Mouse (Mus musculus): Measurements from ENCODE around the gene Rad18. TPM values are rescaled to one million over a fixed set of nuclear protein-coding genes. Genes with fewer than 3 reads are reported as not detected.

Gene Rad18
- polyA plus RNA-seq, 1 experiment from 2014 or later: 14.8 TPM

DNA sequence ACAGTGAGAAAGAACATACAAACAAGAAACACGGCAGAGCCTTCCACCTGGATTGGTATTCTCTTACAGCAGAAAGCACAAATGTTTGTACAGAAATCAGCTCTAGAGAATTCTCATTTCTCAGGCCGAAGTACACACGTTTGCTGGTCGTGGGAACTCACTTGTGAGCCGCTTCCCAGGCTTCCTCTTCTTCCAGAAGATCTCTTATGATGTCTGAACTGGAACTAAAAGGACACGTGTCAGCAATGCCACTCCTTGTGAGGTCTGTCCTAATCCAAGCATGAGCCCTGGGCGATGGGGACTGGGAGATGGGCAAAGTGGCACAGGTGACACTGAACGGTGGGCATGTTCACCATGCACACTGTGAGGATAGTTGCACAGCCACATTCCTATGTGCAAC, 68.2 kb downstream of the Rad18 start:
- no peaks in the 10 kb centered on the region for H3K4me1 ChIP-seq (ENCODE audit: control insufficient read depth, insufficient read depth, low read length)
- H3K36me3 ChIP-seq (ENCODE audit: control insufficient read depth, insufficient read depth, low read length): no peaks in the 10 kb centered on the region
- no peak overlapping the region for H3K9ac ChIP-seq (replicated peaks; ENCODE audit: low read length)
- no peak overlapping the region for H3K27ac ChIP-seq (replicated peaks; ENCODE audit: low read depth, low read length)
- 83% methylated on average over 8 of the region's 8 CpGs for WGBS
- no peak for DNase-seq
- no peak overlapping the region for H3K4me2 ChIP-seq (ENCODE audit: low read length)
- H3K27me3 ChIP-seq (ENCODE audit: control insufficient read depth, insufficient read depth, low read length): no peaks in the 10 kb centered on the region
- H3K4me3 ChIP-seq (replicated peaks; ENCODE audit: low read depth, low read length): no peak overlapping the region
- no peaks in the 10 kb centered on the region for H3K9me3 ChIP-seq (ENCODE audit: control insufficient read depth, low read length)
- ATAC-seq (ENCODE audit: low FRiP score, low TSS enrichment): no peak

DNA sequence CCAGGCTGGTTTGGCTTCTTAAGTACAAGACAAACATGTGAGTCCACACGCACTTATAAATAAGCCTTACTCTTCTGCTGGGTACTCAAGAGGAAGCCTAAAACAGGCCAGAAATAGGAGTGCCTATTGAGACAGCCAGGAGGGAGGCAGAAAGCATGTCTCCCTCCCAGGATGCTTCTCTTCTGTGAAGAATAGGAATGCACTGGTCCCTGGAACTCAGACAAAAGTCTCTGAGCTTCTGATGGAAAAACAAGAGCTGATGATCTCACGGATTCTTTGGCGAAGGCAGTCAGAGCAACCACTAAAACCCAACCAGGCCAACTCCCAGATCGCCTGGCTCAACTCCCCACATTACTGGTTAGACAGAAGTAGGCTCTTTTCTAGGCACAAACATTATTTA, 74.2 kb downstream of the Rad18 start:
- Histone ChIP-seq H3K27me3 (ENCODE audit: control insufficient read depth, insufficient read depth, low read length) (no peaks in the 10 kb centered on the region), H3K27ac (replicated peaks; ENCODE audit: low read depth, low read length) (no peak overlapping the region), H3K4me1 (ENCODE audit: control insufficient read depth, insufficient read depth, low read length) (no peaks in the 10 kb centered on the region), H3K4me3 (replicated peaks; ENCODE audit: low read depth, low read length) (no peak overlapping the region), H3K36me3 (ENCODE audit: control insufficient read depth, insufficient read depth, low read length) (no peaks in the 10 kb centered on the region), H3K9ac (replicated peaks; ENCODE audit: low read length) (no peak overlapping the region), H3K4me2 (ENCODE audit: low read length) (no peak overlapping the region), H3K9me3 (ENCODE audit: control insufficient read depth, low read length) (no peaks in the 10 kb centered on the region)
- DNase-seq: no peak
- 84% methylated on average over 4 of the region's 4 CpGs for WGBS
- no peak for ATAC-seq (ENCODE audit: low FRiP score, low TSS enrichment)

DNA sequence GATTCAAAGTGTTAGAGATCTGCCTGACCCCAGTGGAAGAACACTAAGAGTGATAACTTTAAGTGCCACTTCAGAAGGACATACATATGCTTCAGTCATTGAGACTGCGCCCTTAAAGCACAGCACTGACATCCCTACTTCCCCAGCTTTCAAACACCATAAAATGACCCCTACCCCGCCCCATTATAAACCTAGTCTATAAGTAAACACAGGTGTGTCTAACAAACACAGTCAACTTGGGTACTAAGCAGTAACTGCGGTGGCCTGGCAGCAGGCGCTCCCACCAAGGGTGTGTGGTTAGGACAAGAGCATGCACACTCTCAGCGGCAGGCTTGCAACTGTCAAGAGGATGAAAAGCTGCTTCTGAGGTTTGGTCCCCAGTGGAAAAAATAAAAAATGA, 76.5 kb downstream of the Rad18 start:
- no peak for ATAC-seq (ENCODE audit: low FRiP score, low TSS enrichment)
- DNase-seq: no peak

DNA sequence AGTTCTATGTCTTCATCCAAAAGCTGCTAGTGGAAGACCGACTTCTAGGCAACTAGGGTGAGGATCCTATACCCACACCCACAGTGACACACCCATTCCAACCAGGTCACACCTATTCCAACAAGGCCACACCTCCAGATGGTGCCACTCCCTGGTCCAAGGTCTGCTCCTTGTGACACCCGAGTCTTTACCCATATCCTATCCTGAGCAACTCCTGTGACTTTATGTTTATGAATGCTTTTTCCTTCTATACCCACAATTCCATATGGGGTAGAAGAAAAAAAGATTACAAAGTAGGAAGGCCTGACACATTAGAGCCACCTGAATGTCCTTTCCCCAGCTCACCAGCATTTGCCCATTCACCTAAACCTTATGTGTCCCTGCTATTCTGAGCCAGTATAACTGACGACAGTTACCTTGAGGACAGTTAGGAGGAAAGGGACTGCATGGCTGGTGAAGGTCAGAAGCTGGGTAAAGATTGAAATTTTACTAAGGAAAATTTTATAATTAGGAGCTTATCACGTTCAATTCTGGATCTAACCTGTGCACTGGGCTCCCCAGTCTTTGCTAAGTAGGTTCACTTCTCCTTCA, 78.7 kb downstream of the Rad18 start:
- no peak for ATAC-seq (ENCODE audit: low FRiP score, low TSS enrichment)
- H3K4me3 ChIP-seq (replicated peaks; ENCODE audit: low read depth, low read length): no peak overlapping the region
- H3K4me1 ChIP-seq (ENCODE audit: control insufficient read depth, insufficient read depth, low read length): no peaks in the 10 kb centered on the region
- DNase-seq: no peak
- H3K4me2 ChIP-seq (ENCODE audit: low read length): no peak overlapping the region
- H3K27ac ChIP-seq (replicated peaks; ENCODE audit: low read depth, low read length): no peak overlapping the region
- H3K27me3 ChIP-seq (ENCODE audit: control insufficient read depth, insufficient read depth, low read length): no peaks in the 10 kb centered on the region
- H3K9me3 ChIP-seq (ENCODE audit: control insufficient read depth, low read length): no peaks in the 10 kb centered on the region
- 95% methylated on average over 4 of the region's 4 CpGs for whole genome bisulfite sequencing
- H3K9ac ChIP-seq (replicated peaks; ENCODE audit: low read length): no peak overlapping the region
- H3K36me3 ChIP-seq (ENCODE audit: control insufficient read depth, insufficient read depth, low read length): no peaks in the 10 kb centered on the region

More for the DNA sequence above, 76.5 kb downstream of the Rad18 start:
- WGBS: 93% methylated on average over 5 of the region's 5 CpGs
- Histone ChIP-seq H3K4me1 (ENCODE audit: control insufficient read depth, insufficient read depth, low read length) (no peaks in the 10 kb centered on the region), H3K27ac (replicated peaks; ENCODE audit: low read depth, low read length) (no peak overlapping the region), H3K9ac (replicated peaks; ENCODE audit: low read length) (no peak overlapping the region), H3K4me3 (replicated peaks; ENCODE audit: low read depth, low read length) (no peak overlapping the region), H3K27me3 (ENCODE audit: control insufficient read depth, insufficient read depth, low read length) (no peaks in the 10 kb centered on the region), H3K4me2 (ENCODE audit: low read length) (no peak overlapping the region), H3K36me3 (ENCODE audit: control insufficient read depth, insufficient read depth, low read length) (no peaks in the 10 kb centered on the region), H3K9me3 (ENCODE audit: control insufficient read depth, low read length) (no peaks in the 10 kb centered on the region)

DNA sequence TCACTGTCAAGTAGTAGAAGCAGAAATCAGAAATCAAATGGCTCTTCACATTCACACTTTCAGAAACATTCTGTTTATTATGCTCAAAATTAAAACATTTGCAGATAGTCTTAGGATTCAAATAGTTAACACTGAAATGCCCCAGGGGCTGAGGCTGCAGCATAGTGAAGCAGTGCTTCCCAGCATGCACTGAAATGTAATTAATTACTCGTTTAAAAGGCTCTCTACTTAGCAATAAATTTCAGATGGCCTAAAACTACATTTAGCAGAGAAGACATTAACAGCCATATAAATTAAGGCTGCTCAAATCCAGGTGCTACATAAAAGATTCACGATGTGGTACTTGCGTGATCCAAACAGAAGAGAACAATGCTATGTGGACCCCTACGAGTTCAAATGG, 87.5 kb downstream of the Rad18 start:
- DNase-seq: peak; percentile 37
- Histone ChIP-seq H3K9ac (replicated peaks; ENCODE audit: low read length) (no peak overlapping the region), H3K36me3 (ENCODE audit: control insufficient read depth, insufficient read depth, low read length) (no peaks in the 10 kb centered on the region), H3K27ac (replicated peaks; ENCODE audit: low read depth, low read length) (no peak overlapping the region), H3K27me3 (ENCODE audit: control insufficient read depth, insufficient read depth, low read length) (no peaks in the 10 kb centered on the region), H3K4me3 (replicated peaks; ENCODE audit: low read depth, low read length) (no peak overlapping the region), H3K9me3 (ENCODE audit: control insufficient read depth, low read length) (no peaks in the 10 kb centered on the region), H3K4me2 (ENCODE audit: low read length) (no peak overlapping the region), H3K4me1 (ENCODE audit: control insufficient read depth, insufficient read depth, low read length) (no peaks in the 10 kb centered on the region)
- 81% methylated on average over 4 of the region's 4 CpGs for WGBS
- no peak for ATAC-seq (ENCODE audit: low FRiP score, low TSS enrichment)

DNA sequence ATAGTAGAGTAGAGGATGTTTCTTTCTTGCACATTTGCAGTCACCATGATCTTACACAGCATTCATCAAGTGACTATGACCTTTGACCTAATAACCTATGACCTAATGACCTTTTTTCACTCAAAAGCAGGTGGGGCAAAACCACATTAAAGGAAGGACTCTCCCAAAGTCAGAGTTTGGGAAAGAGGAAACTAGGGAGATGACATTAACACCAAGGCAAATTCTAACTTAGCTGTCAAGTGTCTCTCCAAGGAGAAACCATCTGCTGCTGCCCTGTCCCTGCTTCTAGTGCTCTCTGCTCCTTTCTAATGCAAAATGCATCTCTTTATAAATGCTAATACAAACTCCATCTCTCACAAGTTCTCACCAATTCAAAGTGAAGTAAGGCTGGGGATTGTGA, 92.6 kb downstream of the Rad18 start:
- no peaks in the 10 kb centered on the region for H3K36me3 ChIP-seq (ENCODE audit: control insufficient read depth, insufficient read depth, low read length)
- no peak overlapping the region for H3K4me2 ChIP-seq (ENCODE audit: low read length)
- DNase-seq (no peak), ATAC-seq (ENCODE audit: low FRiP score, low TSS enrichment) (no peak)
- no peak overlapping the region for H3K9ac ChIP-seq (replicated peaks; ENCODE audit: low read length)
- no peak overlapping the region for H3K4me3 ChIP-seq (replicated peaks; ENCODE audit: low read depth, low read length)
- no peaks in the 10 kb centered on the region for H3K27me3 ChIP-seq (ENCODE audit: control insufficient read depth, insufficient read depth, low read length)
- H3K9me3 ChIP-seq (ENCODE audit: control insufficient read depth, low read length): no peaks in the 10 kb centered on the region
- H3K4me1 ChIP-seq (ENCODE audit: control insufficient read depth, insufficient read depth, low read length): no peaks in the 10 kb centered on the region
- no peak overlapping the region for H3K27ac ChIP-seq (replicated peaks; ENCODE audit: low read depth, low read length)

DNA sequence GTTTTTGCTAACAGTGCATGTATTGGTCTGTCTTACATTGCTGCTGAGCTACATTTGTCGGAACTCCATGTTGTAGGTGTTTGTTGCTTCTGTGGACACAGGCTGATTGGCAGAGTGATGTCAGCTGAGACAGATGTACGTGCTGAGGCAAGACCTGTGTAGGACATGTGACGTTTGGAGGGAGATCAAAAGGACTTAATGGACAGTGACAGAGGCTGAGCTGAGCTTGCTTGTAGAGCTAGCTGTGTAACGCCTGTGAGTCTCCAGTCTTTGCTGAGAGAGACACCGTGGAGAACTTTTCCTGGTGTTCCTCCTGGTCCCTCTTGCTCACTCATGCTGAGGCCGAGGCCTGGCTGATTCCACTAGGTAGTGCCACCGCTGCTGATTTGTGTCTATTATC, 101.5 kb downstream of the Rad18 start:
- no peak overlapping the region for H3K9ac ChIP-seq (replicated peaks; ENCODE audit: low read length)
- ATAC-seq (ENCODE audit: low FRiP score, low TSS enrichment): no peak
- no peak for DNase-seq
- H3K27ac ChIP-seq (replicated peaks; ENCODE audit: low read depth, low read length): no peak overlapping the region
- H3K4me3 ChIP-seq (replicated peaks; ENCODE audit: low read depth, low read length): no peak overlapping the region
- no peak overlapping the region for H3K4me2 ChIP-seq (ENCODE audit: low read length)
- H3K36me3 ChIP-seq (ENCODE audit: control insufficient read depth, insufficient read depth, low read length): no peaks in the 10 kb centered on the region
- 92% methylated on average over 7 of the region's 7 CpGs for WGBS
- no peaks in the 10 kb centered on the region for H3K4me1 ChIP-seq (ENCODE audit: control insufficient read depth, insufficient read depth, low read length)
- H3K9me3 ChIP-seq (ENCODE audit: control insufficient read depth, low read length): no peaks in the 10 kb centered on the region
- no peaks in the 10 kb centered on the region for H3K27me3 ChIP-seq (ENCODE audit: control insufficient read depth, insufficient read depth, low read length)

DNA sequence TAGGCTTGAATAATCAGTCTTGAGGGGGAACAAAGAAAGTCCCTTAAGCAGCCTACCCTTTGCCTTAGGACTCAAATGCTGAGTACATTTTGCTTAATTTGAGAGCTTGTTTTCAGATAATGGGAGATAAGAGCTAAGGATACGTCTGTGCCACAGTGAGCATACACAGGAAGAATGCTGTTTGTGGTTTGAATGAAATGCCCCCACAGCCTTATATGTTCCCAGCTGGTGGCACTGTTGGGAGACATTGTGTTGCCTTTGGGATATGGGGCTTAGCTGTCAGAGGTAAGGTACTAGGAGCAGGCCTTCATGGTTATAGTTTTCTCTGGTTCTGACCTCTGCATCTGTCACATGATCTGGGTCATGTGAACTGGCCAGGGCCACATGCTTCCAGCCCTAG, 108.6 kb downstream of the Rad18 start:
- Histone ChIP-seq H3K4me3 (replicated peaks; ENCODE audit: low read depth, low read length) (no peak overlapping the region), H3K9me3 (ENCODE audit: control insufficient read depth, low read length) (no peaks in the 10 kb centered on the region), H3K36me3 (ENCODE audit: control insufficient read depth, insufficient read depth, low read length) (no peaks in the 10 kb centered on the region), H3K4me2 (ENCODE audit: low read length) (no peak overlapping the region), H3K9ac (replicated peaks; ENCODE audit: low read length) (no peak overlapping the region), H3K27ac (replicated peaks; ENCODE audit: low read depth, low read length) (no peak overlapping the region), H3K27me3 (ENCODE audit: control insufficient read depth, insufficient read depth, low read length) (no peaks in the 10 kb centered on the region), H3K4me1 (ENCODE audit: control insufficient read depth, insufficient read depth, low read length) (no peaks in the 10 kb centered on the region)
- WGBS: 71% methylated on average over 1 of the region's 1 CpGs
- DNase-seq (no peak), ATAC-seq (ENCODE audit: low FRiP score, low TSS enrichment) (no peak)

DNA sequence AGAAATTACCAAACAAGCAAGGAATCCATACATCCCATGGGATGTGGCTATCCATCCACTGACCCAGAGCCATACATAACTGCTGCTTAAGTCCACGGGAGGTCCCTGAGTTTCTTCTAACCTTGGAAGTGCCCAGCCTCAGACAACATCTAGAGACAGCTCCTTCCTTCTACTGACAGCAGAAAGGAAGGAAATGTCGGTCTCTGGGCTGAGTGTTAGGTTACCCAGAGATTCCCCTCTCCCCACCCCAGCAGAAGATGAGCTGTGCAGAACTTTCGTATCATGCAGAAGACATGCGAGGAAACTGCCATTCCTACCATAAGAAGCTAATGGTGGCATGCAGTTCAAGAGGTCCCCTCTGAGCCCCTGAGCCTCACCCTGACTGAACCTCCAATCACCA, 109.5 kb downstream of the Rad18 start:
- no peak overlapping the region for H3K4me2 ChIP-seq (ENCODE audit: low read length)
- ATAC-seq (ENCODE audit: low FRiP score, low TSS enrichment): no peak
- H3K9ac ChIP-seq (replicated peaks; ENCODE audit: low read length): no peak overlapping the region
- H3K9me3 ChIP-seq (ENCODE audit: control insufficient read depth, low read length): no peaks in the 10 kb centered on the region
- H3K4me3 ChIP-seq (replicated peaks; ENCODE audit: low read depth, low read length): no peak overlapping the region
- no peak for DNase-seq
- WGBS: 91% methylated on average over 4 of the region's 4 CpGs
- H3K36me3 ChIP-seq (ENCODE audit: control insufficient read depth, insufficient read depth, low read length): no peaks in the 10 kb centered on the region
- H3K27me3 ChIP-seq (ENCODE audit: control insufficient read depth, insufficient read depth, low read length): no peaks in the 10 kb centered on the region
- no peak overlapping the region for H3K27ac ChIP-seq (replicated peaks; ENCODE audit: low read depth, low read length)
- H3K4me1 ChIP-seq (ENCODE audit: control insufficient read depth, insufficient read depth, low read length): no peaks in the 10 kb centered on the region
